Mouse (Mus musculus) stomach, postnatal 0 days (tissue): Measurements from ENCODE around the gene Prodh2.

Experiments
- CTCF ChIP-seq: IDR thresholded peaks from 2 replicates; pipeline ENCODE4 v1.5.1; 2016; ENCODE audit warnings: antibody characterized with exemption, low read depth, mild to moderate bottlenecking, moderate library complexity
- EP300 ChIP-seq: optimal IDR thresholded peaks from 2 replicates; pipeline ENCODE3; 2016; ENCODE audit warnings: antibody characterized with exemption

DNA sequence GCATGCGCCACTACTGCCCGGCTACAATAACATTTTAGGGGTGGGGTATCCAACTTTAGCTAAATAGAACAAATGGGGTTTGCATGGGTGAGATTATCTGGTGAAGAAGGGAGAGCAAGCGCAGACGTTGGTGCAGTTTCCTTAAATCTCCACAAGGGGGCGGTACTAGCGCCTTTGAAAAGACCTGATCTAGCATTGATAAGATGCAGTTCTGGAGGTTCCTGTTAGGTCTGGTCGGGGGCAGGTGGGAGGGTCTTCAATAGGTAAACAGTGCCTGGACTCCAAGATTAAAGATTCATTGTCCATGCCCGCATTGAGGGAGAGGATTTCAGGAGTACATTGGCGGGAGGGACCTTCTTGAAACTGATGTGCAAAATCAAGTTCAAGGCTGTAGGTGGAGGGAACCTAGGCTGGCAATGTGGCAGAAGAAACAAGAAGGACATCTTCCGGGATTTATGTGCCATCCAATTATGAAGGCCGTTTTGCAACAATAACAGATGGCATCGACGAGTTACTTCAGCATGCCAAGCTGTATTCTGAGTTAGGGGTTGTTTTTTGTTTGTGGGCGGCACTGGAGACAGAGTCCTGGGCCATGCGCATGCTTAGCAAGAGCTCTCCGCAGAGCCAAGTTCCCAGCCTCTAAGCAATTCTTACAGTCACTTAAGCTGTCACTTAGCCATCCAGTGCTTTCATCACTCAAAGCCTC, 3.0 kb upstream of the Prodh2 start:
- TF ChIP-seq CTCF, result peak; percentile 79
- no peak for TF ChIP-seq EP300
